Mouse (Mus musculus): Measurements from ENCODE around the gene Grm3.

Grm3 gene

GRCm38 (mm10) chr5:9623095-9623459 is 101.9 kb downstream of the Grm3 start:
- DNase-seq (ENCODE audit: low spot score) = no peak

- DNase-seq (ENCODE audit: low spot score) = no peak
Measured at GRCm38 (mm10) chr5:9622264-9623094, 102.5 kb downstream of the Grm3 start.

- no peak for DNase-seq (ENCODE audit: low spot score)
Measured at GRCm38 (mm10) chr5:9621417-9622067, 103.4 kb downstream of the Grm3 start.

- no peak for DNase-seq (ENCODE audit: low spot score)
Measured at GRCm38 (mm10) chr5:9579021-9579420, 145.9 kb downstream of the Grm3 start.

- no peak for DNase-seq (ENCODE audit: low spot score)
Measured at GRCm38 (mm10) chr5:9578571-9578970, 146.4 kb downstream of the Grm3 start.

GRCm38 (mm10) chr5:9570946-9571345 is 154.0 kb downstream of the Grm3 start:
- DNase-seq (ENCODE audit: low spot score) = peak; percentile 45

GRCm38 (mm10) chr5:9557706-9558105 is 167.3 kb downstream of the Grm3 start:
- no peak for DNase-seq (ENCODE audit: low spot score)

GRCm38 (mm10) chr5:9540822-9541557 is 184.0 kb downstream of the Grm3 start:
- DNase-seq (ENCODE audit: low spot score) = peak; percentile 38

- DNase-seq (ENCODE audit: low spot score) = no peak
Measured at GRCm38 (mm10) chr5:9525507-9525906, 199.5 kb downstream of the Grm3 start.

- no peak for DNase-seq (ENCODE audit: low spot score)
Measured at GRCm38 (mm10) chr5:9511027-9511426, 213.9 kb downstream of the Grm3 start.

- no peak for DNase-seq (ENCODE audit: low spot score)
Measured at GRCm38 (mm10) chr5:9497235-9497634, 227.7 kb downstream of the Grm3 start.

- peak; percentile 51 for DNase-seq (ENCODE audit: low spot score)
Measured at GRCm38 (mm10) chr5:9495456-9495855, 229.5 kb downstream of the Grm3 start.

- DNase-seq (ENCODE audit: low spot score) = no peak
Measured at GRCm38 (mm10) chr5:9477587-9477986, 247.4 kb downstream of the Grm3 start.

- DNase-seq (ENCODE audit: low spot score) = peak; percentile 6
Measured at GRCm38 (mm10) chr5:9453298-9453697, 271.7 kb downstream of the Grm3 start.

- DNase-seq (ENCODE audit: low spot score) = peak; percentile 7
Measured at GRCm38 (mm10) chr5:9449570-9449969, 275.4 kb downstream of the Grm3 start.

GRCm38 (mm10) chr5:9448931-9449330 is 276.0 kb downstream of the Grm3 start:
- no peak for DNase-seq (ENCODE audit: low spot score)

- no peak for DNase-seq (ENCODE audit: low spot score)
Measured at GRCm38 (mm10) chr5:9446146-9446545, 278.8 kb downstream of the Grm3 start.
